Mouse (Mus musculus) cerebellum, adult 2 months (tissue): ENCODE measurements at regions not wholly inside any gene's neighbourhood (a gene's known extent, or its start where the extent isn't known, plus 50 kb on each side); places are given as distances from the start of the nearest gene placed in this dataset.

ENCODE experiments used
- DNase-seq, 2 experiments: peaks; one replicate each; pipeline ENCODE4 v3.0.0; 2021
- H3K27ac ChIP-seq: fragments of 200-500 bp; 2 replicates; pipeline ENCODE4 v1.5.1; 2012; ENCODE audit warnings: low read length, control low read depth, inconsistent platforms; ENCODE audit not compliant: insufficient read depth
- H3K27me3 ChIP-seq: fragments of 200-500 bp; 2 replicates; pipeline ENCODE4 v1.6.1; 2012; ENCODE audit warnings: inconsistent platforms, mild to moderate bottlenecking, low read length, moderate library complexity; ENCODE audit not compliant: control insufficient read depth, insufficient read depth
- H3K4me1 ChIP-seq: fragments of 200-500 bp; 2 replicates; pipeline ENCODE4 v1.6.1; 2011; ENCODE audit warnings: low read length; ENCODE audit not compliant: control insufficient read depth, insufficient read depth
- H3K4me3 ChIP-seq: fragments of 200-500 bp; replicated peaks from 2 replicates; pipeline ENCODE3; 2011; ENCODE audit warnings: mild to moderate bottlenecking, low read depth, low read length, control low read depth; ENCODE audit not compliant: insufficient read depth
- CTCF ChIP-seq: fragments of 200-500 bp; IDR thresholded peaks from 2 replicates; pipeline ENCODE4 v1.5.1; 2011; ENCODE audit warnings: low read depth, mild to moderate bottlenecking, control low read depth, low read length, moderate library complexity, borderline replicate concordance; ENCODE audit not compliant: insufficient read depth
- POLR2A ChIP-seq: fragments of 200-500 bp; IDR thresholded peaks from 2 replicates; pipeline ENCODE4 v1.6.1; 2011; ENCODE audit warnings: low read length, control low read depth, borderline replicate concordance; ENCODE audit not compliant: insufficient read depth
- WGBS: fragments of 180-500 bp; shearing (Covaris S2); methylation state at CpG from one replicate; pipeline ENCODE4 v1.1.7; 2018; 5-methylcytosine and 5-hydroxymethylcytosine counted together

GRCm38 (mm10) chr15:70489548-70489947 lies 3344.8 kb upstream of the Gm6569 start:
- Histone ChIP-seq H3K4me3 (no peak overlapping the region), H3K27ac (no peak overlapping the region), H3K4me1 (no peaks in the 10 kb centered on the region), H3K27me3 (no peaks in the 10 kb centered on the region)
- DNase-seq, result no peak
- TF ChIP-seq CTCF, result no peak
- TF ChIP-seq POLR2A, result no peak
- WGBS, result 40% methylated on average over 1 of the region's 1 CpGs

- Histone ChIP-seq H3K4me1 (no peaks in the 10 kb centered on the region), H3K4me3 (no peak overlapping the region), H3K27ac (no peak overlapping the region), H3K27me3 (no peaks in the 10 kb centered on the region)
- no peak for DNase-seq
- 47% methylated on average over 2 of the region's 2 CpGs for WGBS
- no peak for TF ChIP-seq CTCF
- no peak for TF ChIP-seq POLR2A
Observed at GRCm38 (mm10) chr15:70507046-70507818, 3327.1 kb upstream of the Gm6569 start.

GRCm38 (mm10) chr15:70520551-70520950 lies 3313.8 kb upstream of the Gm6569 start:
- WGBS, result 82% methylated on average over 4 of the region's 4 CpGs
- Histone ChIP-seq H3K4me1 (no peaks in the 10 kb centered on the region), H3K4me3 (no peak overlapping the region), H3K27ac (no peak overlapping the region), H3K27me3 (no peaks in the 10 kb centered on the region)
- no peak for TF ChIP-seq POLR2A
- TF ChIP-seq CTCF, result no peak
- no peak for DNase-seq

- no peak for DNase-seq
- TF ChIP-seq CTCF, result no peak
- no peak for TF ChIP-seq POLR2A
- Histone ChIP-seq H3K4me1 (no peaks in the 10 kb centered on the region), H3K27me3 (no peaks in the 10 kb centered on the region), H3K4me3 (no peak overlapping the region), H3K27ac (no peak overlapping the region)
- 21% methylated on average over 18 of the region's 18 CpGs for WGBS
Observed at GRCm38 (mm10) chr15:70554773-70555582, 3279.4 kb upstream of the Gm6569 start.

GRCm38 (mm10) chr15:70555583-70555894 lies 3278.8 kb upstream of the Gm6569 start:
- Histone ChIP-seq H3K4me1 (no peaks in the 10 kb centered on the region), H3K27me3 (no peaks in the 10 kb centered on the region), H3K4me3 (no peak overlapping the region), H3K27ac (no peak overlapping the region)
- no peak for DNase-seq
- TF ChIP-seq CTCF (no peak), POLR2A (no peak)
- WGBS, result 68% methylated on average over 1 of the region's 1 CpGs

GRCm38 (mm10) chr15:70594295-70594694 lies 3240.1 kb upstream of the Gm6569 start:
- DNase-seq, result no peak
- H3K4me1 ChIP-seq, result no peaks in the 10 kb centered on the region
- H3K27ac ChIP-seq, result no peak overlapping the region
- H3K27me3 ChIP-seq, result no peaks in the 10 kb centered on the region
- 23% methylated on average over 1 of the region's 1 CpGs for WGBS
- no peak for TF ChIP-seq POLR2A
- no peak for TF ChIP-seq CTCF
- no peak overlapping the region for H3K4me3 ChIP-seq

- TF ChIP-seq CTCF (no peak), POLR2A (no peak)
- H3K27ac ChIP-seq, result no peak overlapping the region
- no peaks in the 10 kb centered on the region for H3K27me3 ChIP-seq
- no peaks in the 10 kb centered on the region for H3K4me1 ChIP-seq
- DNase-seq, result no peak
- 79% methylated on average over 2 of the region's 2 CpGs for WGBS
- H3K4me3 ChIP-seq, result no peak overlapping the region
Observed at GRCm38 (mm10) chr15:70600762-70601489, 3233.4 kb upstream of the Gm6569 start.
